Mouse (Mus musculus) liver, embryonic 12.5 days (tissue): ENCODE measurements around the gene 9930104L06Rik. TPM values are rescaled to one million over a fixed set of nuclear protein-coding genes. Genes with fewer than 3 reads are reported as not detected.
"Not testable (repeated sequence)": the region's sequence is repeated elsewhere in the genome, so short reads cannot be mapped to it uniquely, and the experiment has no call there.

ENCODE experiments used
- ATAC-seq: fragments of 200-750 bp; cut with Nextera tagmentation; 2 replicates; pipeline ENCODE4 v1.8.0; 2017; ENCODE audit warnings: moderate number of reproducible peaks, mild to moderate bottlenecking, moderate library complexity
- H3K27ac ChIP-seq: fragments of 300-500 bp; sonication (generic); 2 replicates; pipeline ENCODE4 v1.5.1; 2016; ENCODE audit warnings: mild to moderate bottlenecking
- H3K27me3 ChIP-seq: fragments of 300-500 bp; sonication (generic); replicated peaks from 2 replicates; pipeline ENCODE4 v1.6.1; 2016; ENCODE audit warnings: mild to moderate bottlenecking, moderate library complexity
- H3K36me3 ChIP-seq: fragments of 300-500 bp; sonication (generic); 2 replicates; pipeline ENCODE4 v1.6.1; 2016; ENCODE audit warnings: mild to moderate bottlenecking, moderate library complexity
- H3K4me1 ChIP-seq: fragments of 300-500 bp; sonication (generic); 2 replicates; pipeline ENCODE4 v1.6.1; 2016
- H3K4me2 ChIP-seq: fragments of 300-500 bp; sonication (generic); 2 replicates; pipeline ENCODE4 v1.6.1; 2016; ENCODE audit warnings: mild to moderate bottlenecking, moderate library complexity
- H3K4me3 ChIP-seq: fragments of 300-500 bp; sonication (generic); 2 replicates; pipeline ENCODE4 v1.5.1; 2016; ENCODE audit warnings: mild to moderate bottlenecking, moderate library complexity
- H3K9ac ChIP-seq: fragments of 300-500 bp; sonication (generic); 2 replicates; pipeline ENCODE4 v1.6.1; 2016; ENCODE audit warnings: mild to moderate bottlenecking, moderate library complexity
- H3K9me3 ChIP-seq: fragments of 300-500 bp; sonication (generic); replicated peaks from 2 replicates; pipeline ENCODE4 v1.6.1; 2016; ENCODE audit warnings: mild to moderate bottlenecking, moderate library complexity
- WGBS: fragments of 180-500 bp; shearing (Covaris S2); methylation state at CpG from one replicate; pipeline ENCODE4 v1.1.7; 2016; ENCODE audit not compliant: insufficient replicate concordance; 5-methylcytosine and 5-hydroxymethylcytosine counted together
- polyA plus RNA-seq: library from polyadenylated mRNA; unstranded; fragments of >200 nt; fragmentation: Nextera tagmentation; extraction: Ambion mirVana; gene quantifications from 2 replicates; pipeline ENCODE4 v1.2.1, GENCODE M21; 2016

9930104L06Rik gene
- polyA plus RNA-seq, 1 experiment from 2014 or later = 8.3 TPM

- peaks cover 24% of the 10 kb centered on the region for H3K4me1 ChIP-seq
- not testable (repeated sequence) for H3K27ac ChIP-seq, H3K27me3 ChIP-seq, ATAC-seq, H3K9me3 ChIP-seq
- peak within 1 kb of the TSS; percentile 93 for H3K9ac ChIP-seq
- WGBS = 88% methylated on average over 4 of the region's 4 CpGs
- peak within 1 kb of the TSS; percentile 90 for H3K4me2 ChIP-seq
- H3K36me3 ChIP-seq = peaks cover 50% of the 10 kb centered on the region
- peak within 1 kb of the TSS; percentile 97; the same call in 1 of the 2 replicates for H3K4me3 ChIP-seq
Observed at GRCm38 (mm10) chr4:124939211-124939610, 2.4 kb downstream of the 9930104L06Rik start, which contains the start of gene Cdca8. TSS of gene Cdca8 (minus strand) at chr4:124939311.

GRCm38 (mm10) chr4:124943022-124943421, 6.2 kb downstream of the 9930104L06Rik start:
- Histone ChIP-seq H3K4me1 (peaks cover 4% of the 10 kb centered on the region), H3K9ac (no peak overlapping the region), H3K4me3 (no peak overlapping the region), H3K36me3 (peaks cover 41% of the 10 kb centered on the region), H3K9me3 (no peaks in the 10 kb centered on the region), H3K27ac (no peak overlapping the region), H3K27me3 (no peaks in the 10 kb centered on the region), H3K4me2 (no peak overlapping the region)
- ATAC-seq = 0 out of 2 replicates have a peak, but pooled peaks have one; percentile 31
- 9% methylated on average over 4 of the region's 4 CpGs for WGBS

- Histone ChIP-seq H3K36me3 (peaks cover 35% of the 10 kb centered on the region), H3K9ac (no peak overlapping the region), H3K9me3 (no peaks in the 10 kb centered on the region), H3K4me1 (no peaks in the 10 kb centered on the region), H3K4me3 (no peak overlapping the region), H3K27ac (no peak overlapping the region), H3K27me3 (no peaks in the 10 kb centered on the region), H3K4me2 (no peak overlapping the region)
- 72% methylated on average over 5 of the region's 5 CpGs for WGBS
- no peak for ATAC-seq
Observed at GRCm38 (mm10) chr4:124943781-124944180, 6.9 kb downstream of the 9930104L06Rik start.

- no peaks in the 10 kb centered on the region for H3K4me1 ChIP-seq
- H3K4me2 ChIP-seq = no peak overlapping the region
- ATAC-seq = no peak
- no peak overlapping the region for H3K9ac ChIP-seq
- WGBS = 63% methylated on average over 2 of the region's 2 CpGs
- H3K36me3 ChIP-seq = peaks cover 25% of the 10 kb centered on the region
- no peaks in the 10 kb centered on the region for H3K27me3 ChIP-seq
- no peak overlapping the region for H3K4me3 ChIP-seq
- H3K9me3 ChIP-seq = no peaks in the 10 kb centered on the region
- H3K27ac ChIP-seq = no peak overlapping the region
Observed at GRCm38 (mm10) chr4:124944961-124945360, 8.1 kb downstream of the 9930104L06Rik start.

- 70% methylated on average over 3 of the region's 3 CpGs for WGBS
- H3K4me2 ChIP-seq = no peak overlapping the region
- no peak overlapping the region for H3K4me3 ChIP-seq
- no peaks in the 10 kb centered on the region for H3K9me3 ChIP-seq
- no peaks in the 10 kb centered on the region for H3K36me3 ChIP-seq
- H3K4me1 ChIP-seq = no peaks in the 10 kb centered on the region
- H3K27me3 ChIP-seq = 0 out of 2 replicates have a peak, but pooled peaks cover 11% of the 10 kb centered on the region
- H3K27ac ChIP-seq = no peak overlapping the region
- ATAC-seq = no peak
- no peak overlapping the region for H3K9ac ChIP-seq
Observed at GRCm38 (mm10) chr4:124949488-124949887, 12.6 kb downstream of the 9930104L06Rik start.

- WGBS = 72% methylated on average over 21 of the region's 21 CpGs
- no peak for ATAC-seq
- H3K27me3 ChIP-seq = 0 out of 2 replicates have a peak, but pooled peaks cover 11% of the 10 kb centered on the region
- no peak overlapping the region for H3K4me3 ChIP-seq
- no peaks in the 10 kb centered on the region for H3K4me1 ChIP-seq
- no peak overlapping the region for H3K9ac ChIP-seq
- no peak overlapping the region for H3K4me2 ChIP-seq
- no peaks in the 10 kb centered on the region for H3K9me3 ChIP-seq
- no peaks in the 10 kb centered on the region for H3K36me3 ChIP-seq
- H3K27ac ChIP-seq = no peak overlapping the region
Observed at GRCm38 (mm10) chr4:124950181-124951035, 13.6 kb downstream of the 9930104L06Rik start.

- Histone ChIP-seq H3K27me3 (0 out of 2 replicates have a peak, but pooled peaks cover 11% of the 10 kb centered on the region), H3K4me1 (no peaks in the 10 kb centered on the region), H3K27ac (no peak overlapping the region), H3K4me3 (no peak overlapping the region), H3K4me2 (no peak overlapping the region), H3K36me3 (no peaks in the 10 kb centered on the region), H3K9ac (no peak overlapping the region), H3K9me3 (no peaks in the 10 kb centered on the region)
- WGBS = 30% methylated on average over 10 of the region's 10 CpGs
- no peak for ATAC-seq
Observed at GRCm38 (mm10) chr4:124951036-124951433, 14.2 kb downstream of the 9930104L06Rik start.

- Histone ChIP-seq H3K4me3 (no peak overlapping the region), H3K4me1 (no peaks in the 10 kb centered on the region), H3K27me3 (0 out of 2 replicates have a peak, but pooled peaks cover 11% of the 10 kb centered on the region), H3K27ac (no peak overlapping the region), H3K4me2 (no peak overlapping the region), H3K36me3 (no peaks in the 10 kb centered on the region), H3K9ac (no peak overlapping the region), H3K9me3 (no peaks in the 10 kb centered on the region)
- ATAC-seq = no peak
- 39% methylated on average over 4 of the region's 4 CpGs for WGBS
Observed at GRCm38 (mm10) chr4:124953546-124953945, 16.7 kb downstream of the 9930104L06Rik start.

GRCm38 (mm10) chr4:124957284-124957683, 20.4 kb downstream of the 9930104L06Rik start:
- no peak for ATAC-seq
- Histone ChIP-seq H3K27ac (no peak overlapping the region), H3K27me3 (peaks cover 24% of the 10 kb centered on the region), H3K9ac (no peak overlapping the region), H3K36me3 (no peaks in the 10 kb centered on the region), H3K4me3 (no peak overlapping the region), H3K4me2 (no peak overlapping the region), H3K4me1 (no peaks in the 10 kb centered on the region), H3K9me3 (no peaks in the 10 kb centered on the region)
- WGBS = 58% methylated on average over 2 of the region's 2 CpGs

- Histone ChIP-seq H3K4me3 (no peak overlapping the region), H3K9ac (no peak overlapping the region), H3K27ac (no peak overlapping the region), H3K4me1 (no peaks in the 10 kb centered on the region), H3K36me3 (no peaks in the 10 kb centered on the region), H3K9me3 (no peaks in the 10 kb centered on the region), H3K4me2 (no peak overlapping the region), H3K27me3 (peaks cover 18% of the 10 kb centered on the region)
- 57% methylated on average over 11 of the region's 11 CpGs for WGBS
- ATAC-seq = no peak
Observed at GRCm38 (mm10) chr4:124959062-124959461, 22.2 kb downstream of the 9930104L06Rik start.

- no peaks in the 10 kb centered on the region for H3K9me3 ChIP-seq
- no peak for ATAC-seq
- 66% methylated on average over 11 of the region's 11 CpGs for WGBS
- H3K36me3 ChIP-seq = no peaks in the 10 kb centered on the region
- H3K4me2 ChIP-seq = no peak overlapping the region
- H3K4me1 ChIP-seq = no peaks in the 10 kb centered on the region
- H3K27me3 ChIP-seq = peaks cover 35% of the 10 kb centered on the region
- H3K27ac ChIP-seq = no peak overlapping the region
- H3K4me3 ChIP-seq = no peak overlapping the region
- no peak overlapping the region for H3K9ac ChIP-seq
Observed at GRCm38 (mm10) chr4:124960940-124961339, 24.1 kb downstream of the 9930104L06Rik start.

GRCm38 (mm10) chr4:124962576-124962975, 25.7 kb downstream of the 9930104L06Rik start:
- Histone ChIP-seq H3K36me3 (no peaks in the 10 kb centered on the region), H3K9ac (no peak overlapping the region), H3K4me2 (no peak overlapping the region), H3K9me3 (no peaks in the 10 kb centered on the region), H3K27me3 (peaks cover 35% of the 10 kb centered on the region), H3K4me1 (no peaks in the 10 kb centered on the region), H3K4me3 (no peak overlapping the region), H3K27ac (no peak overlapping the region)
- 43% methylated on average over 11 of the region's 11 CpGs for WGBS
- ATAC-seq = no peak
